Mouse (Mus musculus): ENCODE measurements around the gene Tmem143. TPM values are rescaled to one million over a fixed set of nuclear protein-coding genes. Genes with fewer than 3 reads are reported as not detected.

Gene Tmem143
- 5.5 to 10.0 TPM (median 7.1 TPM) in 4 replicates for total RNA-seq (2023; ENCODE audit: inconsistent age)

GRCm38 (mm10) chr7:45896517-45897257, at the start of gene Tmem143, which contains the start of gene Syngr4:
TSS of gene Tmem143 (plus strand) at chr7:45896941.
TSS of gene Syngr4 (minus strand) at chr7:45896714.

GRCm38 (mm10) chr7:45872624-45873023, 24.1 kb upstream of the Tmem143 start, which contains the start of gene Kdelr1:
TSS of gene Kdelr1 (plus strand) at chr7:45872772.

GRCm38 (mm10) chr7:45878278-45878677, 18.5 kb upstream of the Tmem143 start, which contains the start of gene Grin2d:
TSS of gene Grin2d (minus strand) at chr7:45878378.

GRCm38 (mm10) chr7:45921242-45921621, 24.5 kb downstream of the Tmem143 start, which contains the start of gene Emp3:
TSS of gene Emp3 (minus strand) at chr7:45921404.

GRCm38 (mm10) chr7:45923762-45924428, 27.2 kb downstream of the Tmem143 start, which contains the start of gene Ccdc114:
TSS of gene Ccdc114 (plus strand) at chr7:45924072.

Other genes with a start within 250 kb of the Tmem143 start
- gene Fut2, start 230.5 kb upstream of the Tmem143 start, total RNA-seq (2023; ENCODE audit: inconsistent age) = not detected in 4 replicates
- gene Ntn5, start 212.9 kb upstream of the Tmem143 start, total RNA-seq (2023; ENCODE audit: inconsistent age) = 0.42 TPM in 1 of 4 replicates, not detected in the others
- 0.27 TPM in 1 of 4 replicates, not detected in the others for gene Sec1, start 202.5 kb upstream of the Tmem143 start, total RNA-seq (2023; ENCODE audit: inconsistent age)
- gene Car11, start 197.1 kb upstream of the Tmem143 start, total RNA-seq (2023; ENCODE audit: inconsistent age) = not detected in 4 replicates
- 17.8 to 20.5 TPM (median 19.0 TPM) in 4 replicates for gene Dbp, start 191.9 kb upstream of the Tmem143 start, total RNA-seq (2023; ENCODE audit: inconsistent age)
- 2,003 to 2,338 TPM (median 2,227 TPM) in 4 replicates for gene Rpl18, start 181.5 kb upstream of the Tmem143 start, total RNA-seq (2023; ENCODE audit: inconsistent age)
- gene Sphk2, start 178.9 kb upstream of the Tmem143 start, total RNA-seq (2023; ENCODE audit: inconsistent age) = 30.8 to 37.6 TPM (median 33.8 TPM) in 4 replicates
- 0.77 to 1.7 TPM (median 1.3 TPM) in 4 replicates for gene Fam83e, start 175.7 kb upstream of the Tmem143 start, total RNA-seq (2023; ENCODE audit: inconsistent age)
- gene Spaca4, start 171.1 kb upstream of the Tmem143 start, total RNA-seq (2023; ENCODE audit: inconsistent age) = not detected in 4 replicates
- 0.19 to 0.27 TPM (median 0.21 TPM) in 3 of 4 replicates, not detected in the other for gene Lmtk3, start 113.2 kb upstream of the Tmem143 start, total RNA-seq (2023; ENCODE audit: inconsistent age)
- gene Sult2b1, start 112.3 kb upstream of the Tmem143 start, total RNA-seq (2023; ENCODE audit: inconsistent age) = 1.3 to 1.9 TPM in 2 of 4 replicates, not detected in the others
- 136 to 151 TPM (median 143 TPM) in 4 replicates for gene Cyth2, start 82.4 kb upstream of the Tmem143 start, total RNA-seq (2023; ENCODE audit: inconsistent age)
- gene Kcnj14, start 72.2 kb upstream of the Tmem143 start, total RNA-seq (2023; ENCODE audit: inconsistent age) = 1.8 to 5.1 TPM (median 3.7 TPM) in 4 replicates
- gene Grwd1, start 66.0 kb upstream of the Tmem143 start, total RNA-seq (2023; ENCODE audit: inconsistent age) = 26.1 to 38.5 TPM (median 31.5 TPM) in 4 replicates
- 58.3 to 59.3 TPM (median 58.7 TPM) in 4 replicates for gene Kdelr1, start 24.2 kb upstream of the Tmem143 start, total RNA-seq (2023; ENCODE audit: inconsistent age)
- 0.29 to 0.55 TPM (median 0.35 TPM) in 4 replicates for gene Grin2d, start 18.6 kb upstream of the Tmem143 start, total RNA-seq (2023; ENCODE audit: inconsistent age)
- not detected in 4 replicates for gene Syngr4, start 227 bp upstream of the Tmem143 start, total RNA-seq (2023; ENCODE audit: inconsistent age)
- gene Emp3, start 24.5 kb downstream of the Tmem143 start, total RNA-seq (2023; ENCODE audit: inconsistent age) = 184 to 230 TPM (median 195 TPM) in 4 replicates
- 5.8 to 10.9 TPM (median 8.7 TPM) in 4 replicates for gene Ccdc114, start 27.1 kb downstream of the Tmem143 start, total RNA-seq (2023; ENCODE audit: inconsistent age)
- not detected in 4 replicates for gene Abcc6, start 133.4 kb downstream of the Tmem143 start, total RNA-seq (2023; ENCODE audit: inconsistent age)
- gene Nomo1, start 136.8 kb downstream of the Tmem143 start, total RNA-seq (2023; ENCODE audit: inconsistent age) = 39.4 to 45.3 TPM (median 42.4 TPM) in 4 replicates
- not detected in 4 replicates for gene Kcnj11, start 203.8 kb downstream of the Tmem143 start, total RNA-seq (2023; ENCODE audit: inconsistent age)

All from B cell, adult (primary cell).